Mouse (Mus musculus) kidney, embryonic 14.5 days (tissue): ENCODE results near the gene Sirpa. TPM values are rescaled to one million over a fixed set of nuclear protein-coding genes. Genes with fewer than 3 reads are reported as not detected.

Experiments
- polyA plus RNA-seq: library from polyadenylated mRNA; unstranded; fragments of >200 nt; fragmentation: Nextera tagmentation; extraction: Ambion mirVana; gene quantifications from 2 replicates; pipeline ENCODE4 v1.2.1, GENCODE M21; 2014

Gene Sirpa
- polyA plus RNA-seq, 1 experiment from 2014 or later, result 28.8 TPM

Other genes with a start within 250 kb of the Sirpa start
- not detected in 2 replicates for gene Il1b, start 221.7 kb upstream of the Sirpa start, polyA plus RNA-seq
- gene F830045P16Rik, start 56.2 kb upstream of the Sirpa start, polyA plus RNA-seq, result not detected in 2 replicates
- gene Pdyn, start 107.0 kb downstream of the Sirpa start, polyA plus RNA-seq, result 0.20 and 0.60 TPM in 2 replicates
- gene Stk35, start 207.7 kb downstream of the Sirpa start, polyA plus RNA-seq, result 8.7 and 16.4 TPM in 2 replicates